Mouse (Mus musculus) hindbrain, embryonic 11.5 days (tissue): ENCODE results near the gene Catsper1. TPM values are rescaled to one million over a fixed set of nuclear protein-coding genes. Genes with fewer than 3 reads are reported as not detected.

Experiments
- polyA plus RNA-seq: library from polyadenylated mRNA; unstranded; fragments of >200 nt; fragmentation: Nextera tagmentation; extraction: Ambion mirVana; gene quantifications from 2 replicates; pipeline ENCODE4 v1.2.1, GENCODE M21; 2014

Gene Catsper1
- polyA plus RNA-seq, 1 experiment from 2014 or later: not detected

Other genes starting within 250 kb of the Catsper1 start
- 75.6 and 81.3 TPM in 2 replicates for gene Yif1a, start 247.2 kb upstream of the Catsper1 start, polyA plus RNA-seq
- gene Cnih2, start 237.2 kb upstream of the Catsper1 start, polyA plus RNA-seq: 126 and 128 TPM in 2 replicates
- 217 and 230 TPM in 2 replicates for gene Rab1b, start 228.7 kb upstream of the Catsper1 start, polyA plus RNA-seq
- 34.6 and 36.5 TPM in 2 replicates for gene Klc2, start 217.2 kb upstream of the Catsper1 start, polyA plus RNA-seq
- 23.2 and 23.4 TPM in 2 replicates for gene Pacs1, start 62.6 kb upstream of the Catsper1 start, polyA plus RNA-seq
- gene Sf3b2, start 40.3 kb upstream of the Catsper1 start, polyA plus RNA-seq: 385 and 404 TPM in 2 replicates
- gene Gal3st3, start 37.4 kb upstream of the Catsper1 start, polyA plus RNA-seq: 14.0 and 14.6 TPM in 2 replicates
- gene Cst6, start 13.8 kb downstream of the Catsper1 start, polyA plus RNA-seq: 1.7 and 2.3 TPM in 2 replicates
- 73.6 and 76.6 TPM in 2 replicates for gene Eif1ad, start 31.0 kb downstream of the Catsper1 start, polyA plus RNA-seq
- gene Banf1, start 31.4 kb downstream of the Catsper1 start, polyA plus RNA-seq: 392 and 442 TPM in 2 replicates
- 75.2 and 79.2 TPM in 2 replicates for gene Sart1, start 53.0 kb downstream of the Catsper1 start, polyA plus RNA-seq
- gene Tsga10ip, start 66.8 kb downstream of the Catsper1 start, polyA plus RNA-seq: 0.53 and 0.54 TPM in 2 replicates
- gene Drap1, start 89.2 kb downstream of the Catsper1 start, polyA plus RNA-seq: 182 and 211 TPM in 2 replicates
- 33.4 and 35.2 TPM in 2 replicates for gene AI837181, start 89.4 kb downstream of the Catsper1 start, polyA plus RNA-seq
- 0.13 TPM in 1 of 2 replicates, not detected in the other for gene Fosl1, start 111.8 kb downstream of the Catsper1 start, polyA plus RNA-seq
- gene Ccdc85b, start 122.2 kb downstream of the Catsper1 start, polyA plus RNA-seq: 6.6 and 6.9 TPM in 2 replicates
- gene Fibp, start 124.9 kb downstream of the Catsper1 start, polyA plus RNA-seq: 103 and 119 TPM in 2 replicates
- 3.0 and 4.7 TPM in 2 replicates for gene Ctsw, start 132.8 kb downstream of the Catsper1 start, polyA plus RNA-seq
- 51.2 and 55.7 TPM in 2 replicates for gene Efemp2, start 138.2 kb downstream of the Catsper1 start, polyA plus RNA-seq
- gene Mus81, start 152.7 kb downstream of the Catsper1 start, polyA plus RNA-seq: 38.8 and 44.3 TPM in 2 replicates
- gene Cfl1, start 154.7 kb downstream of the Catsper1 start, polyA plus RNA-seq: 3,904 and 4,056 TPM in 2 replicates
- gene 1700020D05Rik, start 168.0 kb downstream of the Catsper1 start, polyA plus RNA-seq: 0.34 TPM in 1 of 2 replicates, not detected in the other
- 21.2 and 22.2 TPM in 2 replicates for gene Snx32, start 174.8 kb downstream of the Catsper1 start, polyA plus RNA-seq
- 0.40 and 0.52 TPM in 2 replicates for gene Ovol1, start 224.9 kb downstream of the Catsper1 start, polyA plus RNA-seq
- 1.4 and 1.5 TPM in 2 replicates for gene Ap5b1, start 232.3 kb downstream of the Catsper1 start, polyA plus RNA-seq